17 mouse cellular contexts compared by ENCODE assay signal in genomic region chr16:95851907-95852306, GRCm38 (mm10).
DNase-seq lines count a peak whose midpoint lies in the region; ATAC-seq and TF ChIP-seq lines count a peak whose summit lies in the region.
"Had no signal": no experiment of that assay in that cellular context is flagged by ENCODE, and none has a peak within 500 bp of the region (broad histone marks: within the 10 kb centered on the region; RNA-seq: fewer than 3 reads in every experiment).

No protein-coding gene starts in this region.

- 80% methylated on average over 5 of the region's 5 CpGs for WGBS in liver, adult 2 months
- WGBS in liver, embryonic 12.5 days (ENCODE audit: insufficient replicate concordance): 21% methylated on average over 5 of the region's 5 CpGs
- WGBS in heart, embryonic 16.5 days: 61% methylated on average over 5 of the region's 5 CpGs
- 46% methylated on average over 5 of the region's 5 CpGs for WGBS in lung, postnatal 0 days

- H3K27me3 ChIP-seq in liver, adult 2 months (ENCODE audit: control insufficient read depth, insufficient read depth, low read length): no peaks in the 10 kb centered on the region
- H3K27me3 ChIP-seq in liver, embryonic 12.5 days (replicated peaks): no peaks in the 10 kb centered on the region
- no peaks in the 10 kb centered on the region for H3K27me3 ChIP-seq in heart, embryonic 16.5 days (ENCODE audit: control insufficient read depth, insufficient read depth, low read length)
- no peaks in the 10 kb centered on the region for H3K27me3 ChIP-seq in lung, postnatal 0 days (replicated peaks; ENCODE audit: insufficient read depth, low read length)
- H3K27me3 ChIP-seq: liver, embryonic 15.5 days had no signal

- H3K4me3 ChIP-seq in liver, adult 2 months (ENCODE audit: insufficient read depth, low read depth, low read length): no peak overlapping the region
- H3K4me3 ChIP-seq in liver, embryonic 12.5 days: no peak overlapping the region
- H3K4me3 ChIP-seq in heart, embryonic 16.5 days (ENCODE audit: low read length): no peak overlapping the region
- H3K4me3 ChIP-seq in lung, postnatal 0 days (ENCODE audit: low read depth, low read length): no peak overlapping the region
- H3K4me3 ChIP-seq: layer of hippocampus, adult 2 months; liver, embryonic 15.5 days had no signal

- peak; percentile 58 to 76 for DNase-seq in heart, adult 9 months (ENCODE audit: low spot score in 2 of 2)
- DNase-seq in heart, postnatal 14 days: no peak
- DNase-seq in liver, adult 2 months (ENCODE audit: extremely low read depth, low read depth, low spot score): no peak
- DNase-seq in lung, postnatal 0 days (ENCODE audit: low spot score): peak; percentile 48
- DNase-seq in frontal cortex, postnatal 36 days (ENCODE audit: low spot score in 2 of 2): no peak
- no peak for DNase-seq in embryo, embryonic 9.5 days (ENCODE audit: extremely low spot score)
- DNase-seq: adrenal gland, adult 2 months; B cell, adult 2 months; cerebellum, adult 8-10 months; embryo, embryonic 11 days; gastrocnemius, postnatal 25 days; thymus, adult 2 months had no signal

- peak overlapping the region; percentile 7; the same call in 1 of the 2 replicates for H3K27ac ChIP-seq in liver, adult 2 months (replicated peaks; ENCODE audit: insufficient read depth, low read depth, low read length)
- H3K27ac ChIP-seq in liver, embryonic 12.5 days: no peak overlapping the region
- H3K27ac ChIP-seq in heart, embryonic 16.5 days (ENCODE audit: low read length): peak overlapping the region; percentile 76
- H3K27ac ChIP-seq in lung, postnatal 0 days (ENCODE audit: low read length): 0 out of 2 replicates have a peak overlapping the region, but pooled peaks have one; percentile 43
- H3K27ac ChIP-seq: layer of hippocampus, adult 2 months; liver, embryonic 15.5 days had no signal

- TF ChIP-seq POLR2A in liver, adult 2 months (IDR thresholded peaks at IDR 0.05; ENCODE audit: extremely low read depth, insufficient read depth, low read length): no peak

- peak; percentile 84 for TF ChIP-seq EP300 in lung, postnatal 0 days (IDR thresholded peaks at IDR 0.05)

- ATAC-seq in liver, embryonic 12.5 days: no peak
- no peak; the same call in 1 of the 2 replicates for ATAC-seq in heart, embryonic 16.5 days (replicated peaks; ENCODE audit: extremely low read depth, insufficient read depth, low FRiP score)
- ATAC-seq in lung, postnatal 0 days: no peak
- ATAC-seq: hindbrain, embryonic 16.5 days had no signal

- peaks cover 8% of the 10 kb centered on the region for H3K4me1 ChIP-seq in liver, adult 2 months (ENCODE audit: control insufficient read depth, insufficient read depth, low read length)
- H3K4me1 ChIP-seq in liver, embryonic 12.5 days: no peaks in the 10 kb centered on the region
- peaks cover 20% of the 10 kb centered on the region for H3K4me1 ChIP-seq in heart, embryonic 16.5 days (ENCODE audit: control insufficient read depth, insufficient read depth, low read length)
- peaks cover 15% of the 10 kb centered on the region for H3K4me1 ChIP-seq in lung, postnatal 0 days (ENCODE audit: insufficient read depth, low read depth, low read length)
- H3K4me1 ChIP-seq: liver, embryonic 15.5 days had no signal

- intact Hi-C loops in heart, postnatal 14 days (cut with DNase I): no loop called here

- no peak overlapping the region for H3K4me2 ChIP-seq in liver, embryonic 12.5 days
- no peak overlapping the region for H3K4me2 ChIP-seq in heart, embryonic 16.5 days (ENCODE audit: low read depth, low read length)
- no peak overlapping the region for H3K4me2 ChIP-seq in lung, postnatal 0 days (replicated peaks; ENCODE audit: low read depth, low read length)
- H3K4me2 ChIP-seq: liver, embryonic 15.5 days had no signal

- H3K36me3 ChIP-seq in liver, adult 2 months (ENCODE audit: control insufficient read depth, insufficient read depth, low read length): no peaks in the 10 kb centered on the region
- H3K36me3 ChIP-seq in liver, embryonic 12.5 days: no peaks in the 10 kb centered on the region
- H3K36me3 ChIP-seq in heart, embryonic 16.5 days (ENCODE audit: control insufficient read depth, insufficient read depth): no peaks in the 10 kb centered on the region
- H3K36me3 ChIP-seq in lung, postnatal 0 days (ENCODE audit: insufficient read depth, low read length): no peaks in the 10 kb centered on the region
- H3K36me3 ChIP-seq: liver, embryonic 15.5 days had no signal

- no peaks in the 10 kb centered on the region for H3K9me3 ChIP-seq in liver, embryonic 12.5 days (replicated peaks)
- H3K9me3 ChIP-seq in heart, embryonic 16.5 days (replicated peaks; ENCODE audit: control insufficient read depth, low read length): no peaks in the 10 kb centered on the region
- no peaks in the 10 kb centered on the region for H3K9me3 ChIP-seq in lung, postnatal 0 days (ENCODE audit: low read length)
- H3K9me3 ChIP-seq: liver, embryonic 15.5 days had no signal

- H3K9ac ChIP-seq in liver, adult 2 months (ENCODE audit: low read depth, low read length): no peak overlapping the region
- H3K9ac ChIP-seq in liver, embryonic 12.5 days: no peak overlapping the region
- no peak overlapping the region for H3K9ac ChIP-seq in heart, embryonic 16.5 days (ENCODE audit: low read length)
- H3K9ac ChIP-seq in lung, postnatal 0 days (replicated peaks; ENCODE audit: low read depth): no peak overlapping the region
- H3K9ac ChIP-seq: liver, embryonic 15.5 days had no signal

- no peak for TF ChIP-seq CTCF in liver, adult 2 months (IDR thresholded peaks at IDR 0.05; ENCODE audit: low read depth, low read length)
- TF ChIP-seq CTCF in lung, postnatal 0 days (IDR thresholded peaks at IDR 0.05): no peak

- H3K79me2 ChIP-seq in liver, adult 2 months (ENCODE audit: control insufficient read depth, insufficient read depth, low read length): no peaks in the 10 kb centered on the region

Comparison
In these comparisons a context has a peak if more than half of its experiments do, and no peak if none do; other contexts are left out.
1. DNase-seq: peak in heart, adult 9 months (2 of 2) and lung, postnatal 0 days (single experiment); none in heart, postnatal 14 days (0 of 2), liver, adult 2 months (single experiment), frontal cortex, postnatal 36 days (0 of 2) and embryo, embryonic 9.5 days (single experiment).